Mouse (Mus musculus) ovary, postnatal 36 days (tissue): ENCODE data around the gene Papola.
"Not testable (repeated sequence)": the region's sequence is repeated elsewhere in the genome, so short reads cannot be mapped to it uniquely, and the experiment has no call there.

Source experiments
- DNase-seq: peaks from one replicate; pipeline ENCODE4 v3.0.0; 2022; ENCODE audit warnings: low spot score, mixed read lengths

Papola gene

DNA sequence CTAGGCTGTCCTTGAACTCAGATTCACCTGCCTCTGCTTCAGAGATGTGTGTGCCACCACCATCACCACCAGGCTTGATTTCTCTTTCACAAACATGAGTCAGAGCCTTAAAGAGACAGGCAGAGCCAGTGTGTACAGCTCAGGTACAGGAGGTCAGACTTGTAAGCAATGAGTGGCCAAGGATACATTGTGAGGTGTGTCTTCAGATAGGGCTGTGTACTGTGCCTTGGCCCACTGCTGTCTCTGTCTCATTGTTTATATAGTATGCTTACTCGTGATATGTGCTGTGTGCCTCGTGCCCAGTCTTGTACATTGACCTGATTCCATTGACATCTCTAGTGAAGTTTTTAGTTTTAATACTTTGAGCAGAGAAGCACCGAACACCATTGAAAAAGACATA lies 21.3 kb downstream of the Papola start:
- no peak for DNase-seq

GRCm38 (mm10) chr12:105806205-105806604 lies 21.7 kb downstream of the Papola start:
- DNase-seq: no peak

- no peak for DNase-seq
Observed at GRCm38 (mm10) chr12:105807416-105807815, 22.9 kb downstream of the Papola start.

DNA sequence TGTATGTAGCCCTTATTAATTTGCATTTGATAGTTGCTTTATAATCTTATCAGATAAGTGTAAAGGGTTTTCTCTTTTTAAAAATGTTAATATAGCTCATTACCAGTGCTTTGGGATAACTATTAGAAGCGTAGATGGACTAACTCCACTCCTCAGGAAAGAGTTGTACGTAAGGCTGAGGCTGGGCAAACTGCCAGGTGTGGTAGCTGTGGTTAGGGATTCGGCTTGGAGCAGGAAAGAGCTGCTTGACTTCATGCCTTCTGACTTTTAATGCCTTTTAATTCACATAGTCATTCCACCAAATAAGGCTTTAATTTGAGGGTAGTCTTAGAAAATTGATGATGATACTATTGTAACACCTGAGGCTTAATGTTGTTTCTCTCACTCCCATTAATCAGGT lies 24.5 kb downstream of the Papola start:
- no peak for DNase-seq

- no peak for DNase-seq
Observed at GRCm38 (mm10) chr12:105810608-105811007, 26.1 kb downstream of the Papola start.

- DNase-seq: no peak
Observed at GRCm38 (mm10) chr12:105813957-105814356, 29.5 kb downstream of the Papola start.

DNA sequence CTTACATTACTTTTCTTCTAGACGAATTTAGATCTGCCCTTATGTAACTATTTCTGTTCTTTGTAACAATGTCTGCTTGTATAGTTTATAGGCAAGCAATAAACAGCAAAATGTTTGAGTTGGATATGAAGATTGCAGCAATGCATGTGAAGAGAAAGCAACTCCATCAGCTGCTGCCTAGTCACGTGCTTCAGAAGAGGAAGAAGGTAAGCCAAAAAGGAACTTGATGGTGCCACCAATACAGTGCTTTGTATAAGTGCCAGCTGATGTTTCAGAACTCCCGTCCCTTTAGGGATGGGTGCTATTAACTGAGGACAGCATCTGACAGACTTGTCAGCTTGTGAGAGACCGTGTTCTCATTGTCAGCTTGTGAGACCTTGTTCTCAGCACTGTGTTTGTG lies 39.0 kb downstream of the Papola start:
- DNase-seq: no peak

GRCm38 (mm10) chr12:105824743-105825142 lies 40.2 kb downstream of the Papola start:
- no peak for DNase-seq

DNA sequence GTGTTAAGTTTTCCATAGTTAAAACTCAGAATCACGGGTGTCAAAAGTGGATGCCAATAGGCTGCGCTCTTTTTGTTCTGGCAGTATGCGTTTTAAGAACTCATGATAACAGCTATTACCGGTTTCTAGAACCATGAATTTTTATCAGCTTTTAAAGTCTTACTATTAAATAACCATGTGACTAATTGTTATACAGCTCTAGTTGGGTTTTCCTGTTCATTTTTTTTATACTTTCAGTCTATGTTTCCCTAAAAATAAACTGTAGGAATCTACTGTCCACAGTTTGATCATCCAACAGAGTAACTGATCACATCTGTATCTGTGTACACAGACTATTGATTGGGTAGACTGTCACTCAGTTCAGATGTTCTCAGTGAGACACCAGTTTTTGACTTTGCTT lies 40.8 kb downstream of the Papola start:
- DNase-seq: no peak

GRCm38 (mm10) chr12:105832541-105832940 lies 48.0 kb downstream of the Papola start:
- DNase-seq: no peak

DNA sequence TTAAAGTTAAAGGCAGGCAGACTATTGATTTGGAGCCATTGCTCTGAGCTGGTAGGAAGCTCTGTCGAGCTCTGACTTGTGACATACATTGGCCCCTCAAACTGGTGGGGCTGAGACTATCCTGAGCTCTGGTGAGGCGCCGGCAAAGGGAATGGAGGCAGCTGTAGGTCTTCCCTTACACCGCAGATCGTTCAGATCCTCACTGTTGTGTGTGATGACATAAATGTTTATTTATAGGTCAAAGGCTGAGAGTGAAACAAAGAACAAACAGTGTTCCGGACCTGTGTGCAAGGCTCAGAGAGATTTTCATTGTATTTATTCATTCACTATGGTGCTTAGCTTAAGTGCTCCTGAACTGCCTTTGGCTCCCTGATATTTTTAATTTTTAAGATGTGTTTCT lies 50.4 kb downstream of the Papola start:
- no peak for DNase-seq

- DNase-seq: no peak
Observed at GRCm38 (mm10) chr12:105835571-105835970, 51.1 kb downstream of the Papola start.

- DNase-seq: no peak
Observed at GRCm38 (mm10) chr12:105836196-105836595, 51.7 kb downstream of the Papola start.

DNA sequence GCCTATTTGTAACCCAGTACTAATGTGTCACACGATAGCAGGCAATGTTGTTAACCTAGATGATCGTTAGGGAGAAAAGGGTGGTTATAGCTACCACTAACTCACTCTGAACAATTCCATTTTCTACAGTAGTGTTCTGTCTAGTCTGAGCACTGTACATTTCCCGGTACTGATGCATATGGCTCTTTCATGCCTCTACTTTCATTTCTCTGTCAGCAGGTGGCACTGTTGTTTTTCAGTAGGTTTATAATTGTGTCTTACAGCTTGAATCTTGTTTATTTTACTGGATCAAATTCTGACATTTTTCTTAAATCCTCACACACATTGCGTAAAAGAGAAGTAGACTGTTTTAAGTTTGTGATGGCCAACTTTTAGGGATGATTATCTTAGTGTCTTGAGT lies 54.6 kb downstream of the Papola start:
- DNase-seq: no peak

GRCm38 (mm10) chr12:105840545-105840944 lies 56.1 kb downstream of the Papola start:
- DNase-seq: not testable (repeated sequence)

DNA sequence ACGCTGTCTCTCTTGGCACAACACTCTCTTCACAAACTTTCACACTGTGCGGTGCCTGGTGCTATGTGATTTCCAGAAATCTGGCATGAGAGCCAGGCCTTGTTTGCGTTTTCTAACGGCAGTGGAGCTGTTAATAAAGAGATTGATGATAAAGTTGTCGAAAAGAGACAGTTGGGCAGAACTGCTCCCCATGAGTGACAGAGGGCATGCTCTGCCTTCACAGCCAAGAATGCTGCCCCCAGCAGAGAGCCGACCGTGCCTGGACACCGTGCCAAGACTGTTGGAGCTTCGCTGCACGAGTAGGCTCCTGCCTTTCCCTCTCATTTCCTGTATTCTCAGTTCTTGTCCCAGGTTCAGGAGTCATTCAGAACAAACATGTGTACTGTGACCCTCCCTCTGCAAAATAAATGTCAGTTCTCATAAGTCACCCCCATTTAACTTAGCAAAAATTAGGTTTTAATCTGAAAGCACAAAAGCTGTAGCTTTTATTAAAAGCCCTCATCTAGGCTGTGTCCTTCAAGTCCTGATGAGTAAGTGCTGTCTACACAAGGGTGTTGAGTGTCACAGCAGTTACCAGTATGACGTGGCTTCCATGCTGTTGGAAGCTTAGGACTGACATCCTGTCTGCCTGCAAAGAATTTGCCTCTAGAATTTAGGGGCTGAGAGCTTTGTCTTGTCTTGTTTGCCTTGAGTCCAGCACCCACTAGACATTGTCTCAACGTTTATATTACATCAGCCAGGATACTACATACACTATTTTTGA lies 58.9 kb downstream of the Papola start:
- no peak for DNase-seq

DNA sequence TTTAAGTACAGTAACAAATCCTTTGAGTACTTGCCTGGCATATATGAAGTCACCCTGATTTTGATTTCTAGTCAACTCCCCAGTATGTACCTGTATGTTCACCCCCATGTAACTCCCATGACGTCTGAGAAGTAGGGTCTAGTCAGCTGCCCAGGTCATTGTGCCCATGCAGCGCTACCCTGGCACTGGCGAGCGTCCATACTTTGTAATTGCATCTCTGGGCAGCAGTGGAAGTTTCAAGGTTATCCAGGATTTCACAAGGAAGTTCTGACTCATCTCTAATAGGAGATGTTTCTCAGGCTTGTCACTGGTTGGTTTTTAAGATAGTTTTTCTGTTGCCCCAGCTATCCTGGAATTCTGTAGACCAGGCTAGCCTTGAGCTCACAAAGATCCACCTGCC lies 59.9 kb downstream of the Papola start:
- no peak for DNase-seq

DNA sequence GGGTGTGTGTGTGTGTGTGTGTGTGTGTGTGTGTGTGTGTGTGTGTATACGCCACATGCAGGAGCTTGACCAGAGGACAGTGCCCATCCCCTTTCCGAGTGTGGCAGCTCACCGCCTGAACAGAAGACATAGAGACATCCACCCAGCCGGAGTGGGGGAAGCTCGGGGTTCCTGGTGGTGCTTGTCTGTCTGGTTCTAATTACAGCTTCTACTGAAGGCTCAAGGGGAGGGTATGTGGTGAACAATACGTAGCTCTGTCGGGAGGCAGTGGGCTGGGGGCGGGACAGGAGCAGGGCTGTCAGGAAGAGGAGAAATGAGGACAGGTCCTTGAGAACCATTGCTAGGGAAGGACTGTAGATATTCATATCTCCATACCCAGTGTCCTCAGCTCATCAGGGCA lies 64.6 kb downstream of the Papola start:
- no peak for DNase-seq

DNA sequence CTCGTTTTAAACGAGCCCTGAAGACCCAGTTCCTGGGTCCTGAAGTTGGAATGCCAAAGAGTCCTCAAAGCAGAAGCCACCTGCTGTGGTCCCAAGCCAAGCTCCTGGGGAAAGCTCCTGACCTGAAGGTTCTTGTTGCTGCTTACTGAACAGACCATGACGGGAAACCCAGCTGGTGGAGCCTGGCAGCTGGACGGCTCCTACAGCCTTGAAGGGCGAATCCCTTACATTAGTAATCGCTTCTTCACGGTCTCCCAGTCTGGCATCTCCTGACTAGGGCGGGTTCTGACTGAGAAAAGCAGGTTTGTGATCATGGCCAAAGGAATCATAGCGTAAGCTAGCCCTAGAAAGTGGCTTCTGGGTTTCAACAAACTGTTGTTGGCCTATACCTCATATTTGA lies 66.2 kb downstream of the Papola start:
- DNase-seq: no peak

DNA sequence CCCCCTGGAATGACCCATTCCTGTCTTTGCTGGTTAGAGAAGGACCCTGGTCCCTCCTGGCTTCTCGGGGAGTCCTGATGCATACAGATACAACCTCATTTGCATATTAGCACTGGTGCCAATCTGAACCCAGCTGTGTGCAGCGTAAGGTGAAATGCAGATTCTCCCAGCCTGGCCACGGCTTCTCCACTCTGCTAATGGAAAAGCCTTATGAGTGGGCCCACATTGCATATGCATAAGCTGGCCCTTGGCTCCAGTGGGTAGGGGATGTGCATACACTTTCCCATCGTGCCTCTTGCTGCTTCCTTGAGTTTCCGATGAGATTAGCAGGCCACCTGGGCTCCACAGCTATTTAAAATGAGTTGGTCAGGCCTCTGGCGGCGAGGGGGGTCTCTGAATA lies 68.3 kb downstream of the Papola start:
- no peak for DNase-seq

- DNase-seq: no peak
Observed at GRCm38 (mm10) chr12:105854639-105855038, 70.1 kb downstream of the Papola start.

- DNase-seq: no peak
Observed at GRCm38 (mm10) chr12:105857902-105858640, 73.6 kb downstream of the Papola start.

GRCm38 (mm10) chr12:105862072-105862471 lies 77.6 kb downstream of the Papola start:
- no peak for DNase-seq

DNA sequence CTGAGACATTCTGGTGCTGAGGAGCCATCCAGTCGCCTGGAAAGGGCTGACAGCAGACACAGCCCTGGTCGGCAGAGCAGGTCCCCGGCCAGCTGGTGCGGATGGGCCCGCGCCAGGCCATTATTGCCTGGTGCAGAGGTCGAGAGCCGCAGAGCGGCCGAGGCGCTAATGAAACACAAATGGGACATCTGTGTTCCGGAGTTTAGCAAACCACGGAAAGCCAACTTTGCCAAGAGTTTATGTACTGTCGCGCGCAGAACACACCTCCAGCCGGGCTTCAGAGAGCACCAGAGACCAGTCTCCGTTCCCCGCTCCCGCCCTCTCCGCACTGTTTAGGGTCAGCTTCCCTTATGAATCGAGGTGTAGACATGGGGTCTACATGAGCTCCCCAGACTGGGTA lies 78.1 kb downstream of the Papola start:
- DNase-seq: no peak
